In genomic region chr9:71542292-71542691, GRCm38 (mm10) we compare ENCODE assay signal across 20 mouse cellular contexts. TPM values are rescaled to one million over a fixed set of nuclear protein-coding genes. Genes with fewer than 3 reads are reported as not detected.
DNase-seq lines count a peak whose midpoint lies in the region; ATAC-seq and TF ChIP-seq lines count a peak whose summit lies in the region.
"Had no signal": no experiment of that assay in that cellular context is flagged by ENCODE, and none has a peak within 500 bp of the region (broad histone marks: within the 10 kb centered on the region; RNA-seq: fewer than 3 reads in every experiment).

No protein-coding gene starts in this region.

- no peak overlapping the region for H3K4me3 ChIP-seq in lung, postnatal 0 days (ENCODE audit: low read depth, low read length)
- no peak overlapping the region for H3K4me3 ChIP-seq in stomach, embryonic 15.5 days (replicated peaks)
- H3K4me3 ChIP-seq in midbrain, embryonic 16.5 days (ENCODE audit: low read depth, low read length): no peak overlapping the region
- H3K4me3 ChIP-seq: embryonic facial prominence, embryonic 15.5 days; erythroblast, embryonic 14.5 days; forebrain, embryonic 10.5 days; heart, embryonic 13.5 days; hindbrain, embryonic 13.5 days had no signal

- WGBS in lung, postnatal 0 days: 45% methylated on average over 5 of the region's 5 CpGs
- WGBS in stomach, embryonic 15.5 days: 68% methylated on average over 5 of the region's 5 CpGs
- 77% methylated on average over 5 of the region's 5 CpGs for WGBS in midbrain, embryonic 16.5 days

- no peaks in the 10 kb centered on the region for H3K9me3 ChIP-seq in lung, postnatal 0 days (ENCODE audit: low read length)
- H3K9me3 ChIP-seq in stomach, embryonic 15.5 days: no peaks in the 10 kb centered on the region
- no peaks in the 10 kb centered on the region for H3K9me3 ChIP-seq in midbrain, embryonic 16.5 days (replicated peaks; ENCODE audit: control insufficient read depth, low read length, poor library complexity, severe bottlenecking)
- H3K9me3 ChIP-seq: embryonic facial prominence, embryonic 15.5 days; forebrain, embryonic 10.5 days; heart, embryonic 13.5 days; hindbrain, embryonic 13.5 days had no signal

- TF ChIP-seq EP300 in lung, postnatal 0 days (IDR thresholded peaks at IDR 0.05): peak; percentile 87

- H3K4me2 ChIP-seq in lung, postnatal 0 days (replicated peaks; ENCODE audit: low read depth, low read length): no peak overlapping the region
- no peak overlapping the region for H3K4me2 ChIP-seq in stomach, embryonic 15.5 days
- H3K4me2 ChIP-seq in midbrain, embryonic 16.5 days (ENCODE audit: low read length): no peak overlapping the region
- H3K4me2 ChIP-seq: embryonic facial prominence, embryonic 15.5 days; heart, embryonic 13.5 days; hindbrain, embryonic 13.5 days had no signal

- no peaks in the 10 kb centered on the region for H3K27me3 ChIP-seq in lung, postnatal 0 days (replicated peaks; ENCODE audit: insufficient read depth, low read length)
- no peaks in the 10 kb centered on the region for H3K27me3 ChIP-seq in stomach, embryonic 15.5 days (replicated peaks)
- no peaks in the 10 kb centered on the region for H3K27me3 ChIP-seq in midbrain, embryonic 16.5 days (ENCODE audit: control insufficient read depth, insufficient read depth, low read depth, low read length)
- H3K27me3 ChIP-seq: embryonic facial prominence, embryonic 15.5 days; heart, embryonic 13.5 days had no signal

- H3K9ac ChIP-seq in lung, postnatal 0 days (replicated peaks; ENCODE audit: low read depth): no peak overlapping the region
- H3K9ac ChIP-seq in stomach, embryonic 15.5 days: no peak overlapping the region
- H3K9ac ChIP-seq in midbrain, embryonic 16.5 days (ENCODE audit: low read depth, low read length): no peak overlapping the region
- H3K9ac ChIP-seq: embryonic facial prominence, embryonic 15.5 days; heart, embryonic 13.5 days; hindbrain, embryonic 13.5 days had no signal

- H3K4me1 ChIP-seq in lung, postnatal 0 days (ENCODE audit: insufficient read depth, low read depth, low read length): peaks cover 4% of the 10 kb centered on the region; the same call in 1 of the 2 replicates
- H3K4me1 ChIP-seq in stomach, embryonic 15.5 days: 0 out of 2 replicates have a peak, but pooled peaks cover 4% of the 10 kb centered on the region
- no peaks in the 10 kb centered on the region for H3K4me1 ChIP-seq in midbrain, embryonic 16.5 days (ENCODE audit: control insufficient read depth, insufficient read depth, low read length)

- peak overlapping the region; percentile 34 for H3K27ac ChIP-seq in lung, postnatal 0 days (ENCODE audit: low read length)
- H3K27ac ChIP-seq in stomach, embryonic 15.5 days: no peak overlapping the region
- no peak overlapping the region for H3K27ac ChIP-seq in midbrain, embryonic 16.5 days (ENCODE audit: low read length)
- H3K27ac ChIP-seq: embryonic facial prominence, embryonic 15.5 days; forebrain, embryonic 10.5 days; heart, embryonic 13.5 days; hindbrain, embryonic 13.5 days had no signal

- H3K36me3 ChIP-seq in lung, postnatal 0 days (ENCODE audit: insufficient read depth, low read length): no peaks in the 10 kb centered on the region
- no peaks in the 10 kb centered on the region for H3K36me3 ChIP-seq in stomach, embryonic 15.5 days
- H3K36me3 ChIP-seq in midbrain, embryonic 16.5 days (ENCODE audit: control insufficient read depth, insufficient read depth, low read length): no peaks in the 10 kb centered on the region
- H3K36me3 ChIP-seq: embryonic facial prominence, embryonic 15.5 days; forebrain, embryonic 10.5 days; hindbrain, embryonic 13.5 days had no signal

- no peak for TF ChIP-seq CTCF in lung, postnatal 0 days (IDR thresholded peaks at IDR 0.05)

- DNase-seq in urinary bladder, postnatal 14 days (ENCODE audit: low spot score): peak; percentile 32
- DNase-seq in urinary bladder, postnatal 25 days (ENCODE audit: low spot score): no peak
- DNase-seq in lung, postnatal 0 days (ENCODE audit: low spot score): peak; percentile 92
- no peak for DNase-seq in cerebellum, postnatal 36 days
- no peak for DNase-seq in layer of hippocampus, adult 8-10 months (ENCODE audit: low spot score in 2 of 2)
- DNase-seq: adrenal gland, adult 2 months; adrenal gland, postnatal 25 days; cerebellum, adult 18-20 months; cerebellum, adult 9-11 months; embryo, embryonic 11 days; gastrocnemius, postnatal 36 days; heart, postnatal 10 days had no signal

- ATAC-seq in lung, postnatal 0 days: peak; percentile 91
- 0 out of 2 replicates have a peak, but pooled peaks have one; percentile 41 for ATAC-seq in stomach, embryonic 15.5 days (ENCODE audit: insufficient read depth, low FRiP score, low read depth)
- ATAC-seq in midbrain, embryonic 16.5 days: no peak
- ATAC-seq: forebrain, embryonic 14.5 days had no signal

RNA-seq across cellular contexts. Expression of gene Myzap, which starts 49.9 kb away (rescaled TPM):
- polyA plus RNA-seq in lung, postnatal 0 days (2015; fragmentation: Nextera tagmentation; extraction: Ambion mirVana): 126 and 136 TPM in 2 replicates
- 11.6 and 12.2 TPM in 2 replicates for polyA plus RNA-seq in stomach, embryonic 15.5 days (2015; fragmentation: Nextera tagmentation; extraction: Ambion mirVana)
- 2.5 and 2.6 TPM in 2 replicates for polyA plus RNA-seq in midbrain, embryonic 16.5 days (2015; fragmentation: Nextera tagmentation; extraction: Ambion mirVana)
- 1 to 10 TPM; 1.3 to 2.1 (median 1.5) TPM for total RNA-seq in layer of hippocampus, adult 8-10 months (2022)
- polyA plus RNA-seq: erythroblast, embryonic 14.5 days had no signal

RNA-seq across cellular contexts. Expression of gene Polr2m, which starts 56.6 kb away (rescaled TPM):
- 159 and 173 TPM in 2 replicates for polyA plus RNA-seq in lung, postnatal 0 days (2015; fragmentation: Nextera tagmentation; extraction: Ambion mirVana)
- 337 and 342 TPM in 2 replicates for polyA plus RNA-seq in stomach, embryonic 15.5 days (2015; fragmentation: Nextera tagmentation; extraction: Ambion mirVana)
- 341 and 351 TPM in 2 replicates for polyA plus RNA-seq in midbrain, embryonic 16.5 days (2015; fragmentation: Nextera tagmentation; extraction: Ambion mirVana)
- total RNA-seq in layer of hippocampus, adult 8-10 months (2022): 100 to 1,000 TPM; 163 to 180 (median 168) TPM

Comparison
In these comparisons a context has a peak if more than half of its experiments do, and no peak if none do; other contexts are left out.
1. DNase-seq: peak in urinary bladder, postnatal 14 days (single experiment) and lung, postnatal 0 days (single experiment); none in urinary bladder, postnatal 25 days (single experiment), cerebellum, postnatal 36 days (0 of 2) and layer of hippocampus, adult 8-10 months (0 of 2).